Mouse (Mus musculus): Measurements from ENCODE around the gene Rpap3. TPM values are rescaled to one million over a fixed set of nuclear protein-coding genes. Genes with fewer than 3 reads are reported as not detected.
"Not testable (repeated sequence)": the region's sequence is repeated elsewhere in the genome, so short reads cannot be mapped to it uniquely, and the experiment has no call there.

Rpap3 gene
- polyA plus RNA-seq, 1 experiment from 2014 or later: 47.2 TPM

GRCm38 (mm10) chr15:97670554-97670953, 35.1 kb downstream of the Rpap3 start:
- H3K4me3 ChIP-seq (ENCODE audit: low read length): no peak overlapping the region
- no peaks in the 10 kb centered on the region for H3K9me3 ChIP-seq (ENCODE audit: control insufficient read depth, low read length)
- H3K4me2 ChIP-seq (replicated peaks; ENCODE audit: low read depth, low read length): no peak overlapping the region
- no peaks in the 10 kb centered on the region for H3K27me3 ChIP-seq (ENCODE audit: control insufficient read depth, insufficient read depth, low read length)
- H3K36me3 ChIP-seq (ENCODE audit: control insufficient read depth, insufficient read depth, low read length): peaks cover 22% of the 10 kb centered on the region
- H3K9ac ChIP-seq (ENCODE audit: low read depth, low read length): no peak overlapping the region
- WGBS: 87% methylated on average over 6 of the region's 6 CpGs
- 0 out of 2 replicates have a peak, but pooled peaks cover 5% of the 10 kb centered on the region for H3K4me1 ChIP-seq (ENCODE audit: control insufficient read depth, insufficient read depth, low read length)
- H3K27ac ChIP-seq (ENCODE audit: low read depth, low read length): no peak overlapping the region
- no peak for ATAC-seq (ENCODE audit: low FRiP score, low TSS enrichment)

GRCm38 (mm10) chr15:97668158-97668877, 37.3 kb downstream of the Rpap3 start:
- 73% methylated on average over 16 of the region's 17 CpGs for WGBS
- not testable (repeated sequence) for H3K27me3 ChIP-seq (ENCODE audit: control insufficient read depth, insufficient read depth, low read length); H3K9me3 ChIP-seq (ENCODE audit: control insufficient read depth, low read length); H3K27ac ChIP-seq (ENCODE audit: low read depth, low read length); H3K36me3 ChIP-seq (ENCODE audit: control insufficient read depth, insufficient read depth, low read length); ATAC-seq (ENCODE audit: low FRiP score, low TSS enrichment); H3K9ac ChIP-seq (ENCODE audit: low read depth, low read length); H3K4me1 ChIP-seq (ENCODE audit: control insufficient read depth, insufficient read depth, low read length); H3K4me2 ChIP-seq (replicated peaks; ENCODE audit: low read depth, low read length); H3K4me3 ChIP-seq (ENCODE audit: low read length)

- no peaks in the 10 kb centered on the region for H3K9me3 ChIP-seq (ENCODE audit: control insufficient read depth, low read length)
- no peak for ATAC-seq (ENCODE audit: low FRiP score, low TSS enrichment)
- no peak overlapping the region for H3K27ac ChIP-seq (ENCODE audit: low read depth, low read length)
- H3K4me3 ChIP-seq (ENCODE audit: low read length): no peak overlapping the region
- 0 out of 2 replicates have a peak, but pooled peaks cover 4% of the 10 kb centered on the region for H3K4me1 ChIP-seq (ENCODE audit: control insufficient read depth, insufficient read depth, low read length)
- 36% methylated on average over 7 of the region's 7 CpGs for WGBS
- H3K4me2 ChIP-seq (replicated peaks; ENCODE audit: low read depth, low read length): no peak overlapping the region
- no peak overlapping the region for H3K9ac ChIP-seq (ENCODE audit: low read depth, low read length)
- H3K36me3 ChIP-seq (ENCODE audit: control insufficient read depth, insufficient read depth, low read length): no peaks in the 10 kb centered on the region
- H3K27me3 ChIP-seq (ENCODE audit: control insufficient read depth, insufficient read depth, low read length): no peaks in the 10 kb centered on the region
These were observed 38.2 kb downstream of the Rpap3 start for GRCm38 (mm10) chr15:97667437-97667836.

- no peak for ATAC-seq (ENCODE audit: low FRiP score, low TSS enrichment)
- H3K9ac ChIP-seq (ENCODE audit: low read depth, low read length): no peak overlapping the region
- WGBS: 90% methylated on average over 10 of the region's 10 CpGs
These were observed 39.2 kb downstream of the Rpap3 start for GRCm38 (mm10) chr15:97666457-97666770.

GRCm38 (mm10) chr15:97665770-97666456, 39.7 kb downstream of the Rpap3 start:
- H3K4me3 ChIP-seq (ENCODE audit: low read length): no peak overlapping the region
- H3K9me3 ChIP-seq (ENCODE audit: control insufficient read depth, low read length): no peaks in the 10 kb centered on the region
- H3K4me1 ChIP-seq (ENCODE audit: control insufficient read depth, insufficient read depth, low read length): no peaks in the 10 kb centered on the region
- H3K4me2 ChIP-seq (replicated peaks; ENCODE audit: low read depth, low read length): no peak overlapping the region
- ATAC-seq (ENCODE audit: low FRiP score, low TSS enrichment): no peak
- H3K9ac ChIP-seq (ENCODE audit: low read depth, low read length): no peak overlapping the region
- H3K27ac ChIP-seq (ENCODE audit: low read depth, low read length): no peak overlapping the region
- no peaks in the 10 kb centered on the region for H3K27me3 ChIP-seq (ENCODE audit: control insufficient read depth, insufficient read depth, low read length)
- no peaks in the 10 kb centered on the region for H3K36me3 ChIP-seq (ENCODE audit: control insufficient read depth, insufficient read depth, low read length)
- 80% methylated on average over 25 of the region's 25 CpGs for WGBS

More at GRCm38 (mm10) chr15:97666457-97666770, 39.2 kb downstream of the Rpap3 start:
- Histone ChIP-seq H3K27ac (ENCODE audit: low read depth, low read length) (no peak overlapping the region), H3K27me3 (ENCODE audit: control insufficient read depth, insufficient read depth, low read length) (no peaks in the 10 kb centered on the region), H3K36me3 (ENCODE audit: control insufficient read depth, insufficient read depth, low read length) (no peaks in the 10 kb centered on the region), H3K4me3 (ENCODE audit: low read length) (no peak overlapping the region), H3K4me2 (replicated peaks; ENCODE audit: low read depth, low read length) (no peak overlapping the region), H3K9me3 (ENCODE audit: control insufficient read depth, low read length) (no peaks in the 10 kb centered on the region), H3K4me1 (ENCODE audit: control insufficient read depth, insufficient read depth, low read length) (no peaks in the 10 kb centered on the region)

GRCm38 (mm10) chr15:97664981-97665668, 40.5 kb downstream of the Rpap3 start:
- ATAC-seq (ENCODE audit: low FRiP score, low TSS enrichment): no peak
- H3K36me3 ChIP-seq (ENCODE audit: control insufficient read depth, insufficient read depth, low read length): no peaks in the 10 kb centered on the region
- no peaks in the 10 kb centered on the region for H3K27me3 ChIP-seq (ENCODE audit: control insufficient read depth, insufficient read depth, low read length)
- no peak overlapping the region for H3K4me3 ChIP-seq (ENCODE audit: low read length)
- H3K4me1 ChIP-seq (ENCODE audit: control insufficient read depth, insufficient read depth, low read length): no peaks in the 10 kb centered on the region
- H3K27ac ChIP-seq (ENCODE audit: low read depth, low read length): no peak overlapping the region
- no peak overlapping the region for H3K4me2 ChIP-seq (replicated peaks; ENCODE audit: low read depth, low read length)
- H3K9me3 ChIP-seq (ENCODE audit: control insufficient read depth, low read length): no peaks in the 10 kb centered on the region
- WGBS: 63% methylated on average over 16 of the region's 16 CpGs
- H3K9ac ChIP-seq (ENCODE audit: low read depth, low read length): no peak overlapping the region

GRCm38 (mm10) chr15:97663750-97664406, 41.7 kb downstream of the Rpap3 start:
- Histone ChIP-seq H3K36me3 (ENCODE audit: control insufficient read depth, insufficient read depth, low read length) (no peaks in the 10 kb centered on the region), H3K4me2 (replicated peaks; ENCODE audit: low read depth, low read length) (peak overlapping the region; percentile 86), H3K4me1 (ENCODE audit: control insufficient read depth, insufficient read depth, low read length) (no peaks in the 10 kb centered on the region), H3K9me3 (ENCODE audit: control insufficient read depth, low read length) (no peaks in the 10 kb centered on the region), H3K27ac (ENCODE audit: low read depth, low read length) (no peak overlapping the region), H3K9ac (ENCODE audit: low read depth, low read length) (peak overlapping the region; percentile 55), H3K27me3 (ENCODE audit: control insufficient read depth, insufficient read depth, low read length) (no peaks in the 10 kb centered on the region), H3K4me3 (ENCODE audit: low read length) (peak overlapping the region; percentile 49)
- peak; percentile 47 for ATAC-seq (ENCODE audit: low FRiP score, low TSS enrichment)
- 6% methylated on average over 19 of the region's 19 CpGs for WGBS

- no peak for ATAC-seq (ENCODE audit: low FRiP score, low TSS enrichment)
- Histone ChIP-seq H3K27ac (ENCODE audit: low read depth, low read length) (no peak overlapping the region), H3K4me1 (ENCODE audit: control insufficient read depth, insufficient read depth, low read length) (no peaks in the 10 kb centered on the region), H3K4me2 (replicated peaks; ENCODE audit: low read depth, low read length) (no peak overlapping the region), H3K9me3 (ENCODE audit: control insufficient read depth, low read length) (no peaks in the 10 kb centered on the region), H3K36me3 (ENCODE audit: control insufficient read depth, insufficient read depth, low read length) (no peaks in the 10 kb centered on the region), H3K4me3 (ENCODE audit: low read length) (no peak overlapping the region), H3K27me3 (ENCODE audit: control insufficient read depth, insufficient read depth, low read length) (no peaks in the 10 kb centered on the region), H3K9ac (ENCODE audit: low read depth, low read length) (no peak overlapping the region)
- WGBS: 65% methylated on average over 8 of the region's 8 CpGs
These were observed 46.9 kb downstream of the Rpap3 start for GRCm38 (mm10) chr15:97658755-97659116.
